Mouse (Mus musculus): ENCODE results near the gene Tmc5. TPM values are rescaled to one million over a fixed set of nuclear protein-coding genes. Genes with fewer than 3 reads are reported as not detected.

Gene Tmc5
- polyA plus RNA-seq, 1 experiment = not detected

DNA sequence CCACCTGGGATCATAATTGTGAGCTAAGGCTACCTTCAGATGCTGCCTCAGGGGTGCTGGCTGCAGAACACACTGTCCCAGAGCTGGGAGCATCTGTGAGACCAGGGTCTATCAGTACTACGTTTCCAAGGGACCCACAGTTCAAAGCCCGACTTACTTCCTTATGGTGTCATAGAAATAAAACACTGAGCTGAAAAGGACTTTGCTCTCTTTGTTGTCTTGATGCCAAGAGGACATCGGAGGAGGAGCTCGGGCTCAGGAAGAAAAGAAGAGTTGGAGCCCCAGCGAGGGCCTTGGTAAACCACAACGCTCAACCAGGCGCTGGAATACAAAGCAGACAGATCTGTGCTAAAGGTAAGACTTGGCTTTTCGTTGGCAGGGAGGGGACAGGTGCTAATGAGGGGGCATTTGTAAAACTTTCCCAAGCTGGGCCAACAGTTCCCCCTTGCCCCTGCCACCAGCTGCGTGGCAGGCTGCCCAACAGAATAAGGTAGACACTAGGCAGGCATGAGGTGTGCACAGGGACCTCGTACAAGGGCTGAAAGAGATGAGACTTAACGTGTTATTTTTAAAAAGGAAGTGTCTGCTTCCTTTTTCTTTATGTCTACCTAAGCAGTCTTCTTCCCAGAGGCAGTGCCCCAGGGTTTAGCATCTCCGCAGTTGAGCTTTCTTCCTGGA is 3.0 kb downstream of the Tmc5 start:
- Histone ChIP-seq H3K4me3 (ENCODE audit: insufficient read depth, low read length) (no peak overlapping the region), H3K27ac (ENCODE audit: insufficient read depth, low read depth, low read length) (no peak overlapping the region), H3K4me1 (ENCODE audit: control insufficient read depth, insufficient read depth, low read length) (no peaks in the 10 kb centered on the region; the same call in 1 of the 2 replicates)
- TF ChIP-seq CTCF (IDR thresholded peaks at IDR 0.05; ENCODE audit: low read depth, low read length) (no peak), POLR2A (IDR thresholded peaks at IDR 0.05; ENCODE audit: borderline replicate concordance, low read depth, low read length) (no peak)

GRCm38 (mm10) chr7:118604842-118605241 is 7.7 kb downstream of the Tmc5 start:
- Histone ChIP-seq H3K27ac (ENCODE audit: insufficient read depth, low read depth, low read length) (no peak overlapping the region), H3K4me1 (ENCODE audit: control insufficient read depth, insufficient read depth, low read length) (no peaks in the 10 kb centered on the region), H3K4me3 (ENCODE audit: insufficient read depth, low read length) (no peak overlapping the region)
- TF ChIP-seq POLR2A (IDR thresholded peaks at IDR 0.05; ENCODE audit: borderline replicate concordance, low read depth, low read length) (no peak), CTCF (IDR thresholded peaks at IDR 0.05; ENCODE audit: low read depth, low read length) (no peak)

DNA sequence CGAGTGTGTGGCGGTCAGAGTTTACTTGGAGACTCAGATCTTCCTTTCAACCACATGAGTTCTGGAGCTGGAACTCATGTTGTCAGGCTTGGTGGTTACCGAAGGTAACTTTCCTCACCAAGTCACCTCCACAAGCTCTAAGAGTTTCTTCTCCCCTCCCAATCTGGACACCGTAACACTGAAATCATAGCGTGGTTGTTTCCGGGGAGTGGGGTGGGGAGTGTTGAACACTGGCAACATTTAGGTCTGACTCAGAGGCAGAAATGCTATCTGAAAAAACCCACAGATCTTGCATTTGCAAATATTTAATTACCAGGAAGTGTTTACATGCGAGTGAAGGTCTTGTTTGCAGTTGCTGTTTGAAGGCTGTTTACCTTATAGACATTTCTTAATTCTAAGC is 12.7 kb downstream of the Tmc5 start:
- Histone ChIP-seq H3K4me3 (ENCODE audit: insufficient read depth, low read length) (no peak overlapping the region), H3K27ac (ENCODE audit: insufficient read depth, low read depth, low read length) (no peak overlapping the region), H3K4me1 (ENCODE audit: control insufficient read depth, insufficient read depth, low read length) (no peaks in the 10 kb centered on the region)
- no peak for TF ChIP-seq POLR2A (IDR thresholded peaks at IDR 0.05; ENCODE audit: borderline replicate concordance, low read depth, low read length)
- no peak for TF ChIP-seq CTCF (IDR thresholded peaks at IDR 0.05; ENCODE audit: low read depth, low read length)

DNA sequence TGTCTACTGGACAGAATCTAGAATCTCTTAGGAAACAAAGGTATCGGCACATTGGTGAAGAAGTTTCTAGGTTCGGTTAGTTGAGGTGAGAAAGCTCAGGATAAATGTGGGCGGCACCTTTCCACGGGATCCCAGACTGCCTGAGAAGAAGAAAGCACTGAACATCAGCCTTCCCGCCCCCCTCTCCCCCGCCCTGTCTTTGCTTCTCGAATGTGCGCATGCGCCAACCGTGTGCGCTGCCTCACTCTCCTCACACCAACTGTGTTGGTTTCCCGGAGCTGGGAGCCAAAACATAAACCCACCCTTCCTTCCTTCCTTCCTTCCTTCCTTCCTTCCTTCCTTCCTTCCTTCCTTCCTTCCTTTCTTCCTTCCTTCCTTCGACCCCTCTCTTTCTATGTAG is 13.6 kb downstream of the Tmc5 start:
- Histone ChIP-seq H3K4me3 (ENCODE audit: insufficient read depth, low read length) (no peak overlapping the region), H3K4me1 (ENCODE audit: control insufficient read depth, insufficient read depth, low read length) (no peaks in the 10 kb centered on the region), H3K27ac (ENCODE audit: insufficient read depth, low read depth, low read length) (no peak overlapping the region)
- TF ChIP-seq POLR2A (IDR thresholded peaks at IDR 0.05; ENCODE audit: borderline replicate concordance, low read depth, low read length) (no peak), CTCF (IDR thresholded peaks at IDR 0.05; ENCODE audit: low read depth, low read length) (no peak)

- Histone ChIP-seq H3K4me1 (ENCODE audit: control insufficient read depth, insufficient read depth, low read length) (no peaks in the 10 kb centered on the region), H3K27ac (ENCODE audit: insufficient read depth, low read depth, low read length) (no peak overlapping the region), H3K4me3 (ENCODE audit: insufficient read depth, low read length) (no peak overlapping the region)
- TF ChIP-seq CTCF (IDR thresholded peaks at IDR 0.05; ENCODE audit: low read depth, low read length) = no peak
- no peak for TF ChIP-seq POLR2A (IDR thresholded peaks at IDR 0.05; ENCODE audit: borderline replicate concordance, low read depth, low read length)
These were observed 14.2 kb downstream of the Tmc5 start for GRCm38 (mm10) chr7:118611185-118611749.

GRCm38 (mm10) chr7:118611933-118612332 is 14.8 kb downstream of the Tmc5 start:
- Histone ChIP-seq H3K4me3 (ENCODE audit: insufficient read depth, low read length) (no peak overlapping the region), H3K4me1 (ENCODE audit: control insufficient read depth, insufficient read depth, low read length) (no peaks in the 10 kb centered on the region), H3K27ac (ENCODE audit: insufficient read depth, low read depth, low read length) (no peak overlapping the region)
- TF ChIP-seq POLR2A (IDR thresholded peaks at IDR 0.05; ENCODE audit: borderline replicate concordance, low read depth, low read length) (no peak), CTCF (IDR thresholded peaks at IDR 0.05; ENCODE audit: low read depth, low read length) (no peak)

DNA sequence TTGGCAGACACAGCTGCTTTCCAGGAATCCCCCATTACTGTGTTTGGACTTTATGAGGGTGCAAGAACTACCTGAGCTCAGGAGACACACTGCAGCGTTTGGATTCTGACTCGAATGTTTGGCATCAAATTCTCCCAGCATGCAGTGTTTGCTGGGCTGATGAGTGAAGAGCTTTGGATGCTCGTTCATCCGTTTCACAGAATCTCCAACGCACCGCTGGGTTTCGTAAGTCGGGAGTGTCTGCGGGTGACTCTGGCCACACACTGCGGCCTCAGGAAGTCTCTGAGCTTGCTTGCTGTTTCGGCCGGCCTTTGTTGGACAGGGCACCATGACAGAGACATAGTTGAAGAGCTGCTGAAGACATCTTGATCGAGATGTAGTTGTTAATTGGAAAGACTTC is 17.0 kb downstream of the Tmc5 start:
- no peak for TF ChIP-seq POLR2A (IDR thresholded peaks at IDR 0.05; ENCODE audit: borderline replicate concordance, low read depth, low read length)
- TF ChIP-seq CTCF (IDR thresholded peaks at IDR 0.05; ENCODE audit: low read depth, low read length) = no peak
- Histone ChIP-seq H3K4me3 (ENCODE audit: insufficient read depth, low read length) (no peak overlapping the region), H3K4me1 (ENCODE audit: control insufficient read depth, insufficient read depth, low read length) (no peaks in the 10 kb centered on the region), H3K27ac (ENCODE audit: insufficient read depth, low read depth, low read length) (no peak overlapping the region)

- Histone ChIP-seq H3K4me1 (ENCODE audit: control insufficient read depth, insufficient read depth, low read length) (no peaks in the 10 kb centered on the region), H3K27ac (ENCODE audit: insufficient read depth, low read depth, low read length) (no peak overlapping the region), H3K4me3 (ENCODE audit: insufficient read depth, low read length) (no peak overlapping the region)
- TF ChIP-seq POLR2A (IDR thresholded peaks at IDR 0.05; ENCODE audit: borderline replicate concordance, low read depth, low read length) (no peak), CTCF (IDR thresholded peaks at IDR 0.05; ENCODE audit: low read depth, low read length) (no peak)
These were observed 21.0 kb downstream of the Tmc5 start for GRCm38 (mm10) chr7:118618104-118618503.

DNA sequence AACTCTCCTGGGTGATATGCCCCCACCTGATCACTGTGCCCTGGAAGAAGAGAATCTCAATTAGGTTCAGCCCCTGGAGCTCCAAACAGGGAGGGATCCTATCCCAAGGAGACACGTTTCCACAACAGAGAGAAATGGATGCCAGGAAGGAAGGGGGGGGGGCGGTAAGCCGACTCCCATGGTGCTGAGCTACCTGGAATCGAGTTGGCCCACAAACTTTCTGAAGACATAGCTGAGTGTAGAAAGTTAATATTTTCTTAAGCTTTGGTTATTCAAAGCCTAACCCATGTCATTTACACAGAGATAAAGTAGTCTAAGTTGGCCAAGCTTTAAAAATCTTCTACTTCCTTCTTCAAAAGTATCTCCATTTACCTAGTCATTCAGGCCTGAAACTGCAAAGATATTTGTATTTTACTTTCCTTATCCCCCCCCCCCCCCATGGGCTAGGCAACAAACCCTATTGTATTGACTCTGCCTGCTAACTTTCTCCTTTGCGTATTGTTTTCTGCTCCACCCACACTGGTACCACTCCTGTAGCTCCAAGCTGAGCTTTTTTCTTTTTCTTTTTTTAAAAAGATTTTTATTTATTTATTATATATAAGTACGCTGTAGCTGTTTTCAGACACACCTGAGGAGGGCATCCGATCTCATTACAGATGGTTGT is 23.3 kb downstream of the Tmc5 start:
- H3K4me1 ChIP-seq (ENCODE audit: control insufficient read depth, insufficient read depth, low read length) = no peaks in the 10 kb centered on the region
- TF ChIP-seq CTCF (IDR thresholded peaks at IDR 0.05; ENCODE audit: low read depth, low read length) = no peak
- TF ChIP-seq POLR2A (IDR thresholded peaks at IDR 0.05; ENCODE audit: borderline replicate concordance, low read depth, low read length) = no peak
- no peak overlapping the region for H3K4me3 ChIP-seq (ENCODE audit: insufficient read depth, low read length)
- H3K27ac ChIP-seq (ENCODE audit: insufficient read depth, low read depth, low read length) = no peak overlapping the region

DNA sequence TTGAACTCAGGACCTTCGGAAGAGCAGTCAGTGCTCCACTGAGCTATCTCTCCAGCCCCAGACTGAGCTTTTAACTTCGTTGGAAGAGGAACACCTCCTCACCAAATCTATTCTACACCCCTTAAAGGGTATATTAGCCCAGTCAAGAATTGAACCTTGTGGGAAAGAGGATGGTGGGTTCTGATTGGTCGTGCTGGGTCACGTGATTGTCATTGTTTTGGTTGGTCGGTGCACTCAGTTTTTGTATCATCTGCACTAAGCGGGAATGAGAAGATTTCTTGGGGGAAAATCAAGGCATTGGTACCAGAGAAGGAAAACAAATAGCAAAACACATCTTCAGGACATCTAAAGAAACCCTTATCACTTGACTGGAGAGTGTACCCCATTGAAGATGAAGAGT is 24.0 kb downstream of the Tmc5 start:
- Histone ChIP-seq H3K4me1 (ENCODE audit: control insufficient read depth, insufficient read depth, low read length) (no peaks in the 10 kb centered on the region), H3K4me3 (ENCODE audit: insufficient read depth, low read length) (no peak overlapping the region), H3K27ac (ENCODE audit: insufficient read depth, low read depth, low read length) (no peak overlapping the region)
- no peak for TF ChIP-seq CTCF (IDR thresholded peaks at IDR 0.05; ENCODE audit: low read depth, low read length)
- TF ChIP-seq POLR2A (IDR thresholded peaks at IDR 0.05; ENCODE audit: borderline replicate concordance, low read depth, low read length) = no peak
